Mouse (Mus musculus) kidney, adult 8-10 months (tissue): ENCODE results near the gene Rspo3.

Source experiments
- DNase-seq, 2 experiments: peaks; one replicate each; pipeline ENCODE4 v3.0.0; 2022

Rspo3 gene

GRCm38 (mm10) chr10:29535546-29536260 lies at the start of gene Rspo3:
Gene Rspo3, minus strand, starts transcription at chr10:29535867.
- DNase-seq: no peak

GRCm38 (mm10) chr10:29581940-29582339 lies 46.3 kb upstream of the Rspo3 start:
- no peak for DNase-seq

GRCm38 (mm10) chr10:29581476-29581875 lies 45.8 kb upstream of the Rspo3 start:
- no peak for DNase-seq

GRCm38 (mm10) chr10:29555983-29556382 lies 20.3 kb upstream of the Rspo3 start:
- DNase-seq: no peak

GRCm38 (mm10) chr10:29554365-29554764 lies 18.7 kb upstream of the Rspo3 start:
- DNase-seq: no peak

- DNase-seq: no peak
Observed at GRCm38 (mm10) chr10:29542982-29543381, 7.3 kb upstream of the Rspo3 start.

- DNase-seq: no peak
Observed at GRCm38 (mm10) chr10:29539516-29539915, 3.8 kb upstream of the Rspo3 start.

GRCm38 (mm10) chr10:29538791-29539190 lies 3.1 kb upstream of the Rspo3 start:
- DNase-seq: no peak

- DNase-seq: no peak
Observed at GRCm38 (mm10) chr10:29534830-29535227, 838 bp downstream of the Rspo3 start.

- DNase-seq: no peak
Observed at GRCm38 (mm10) chr10:29533846-29534829, 1.5 kb downstream of the Rspo3 start.

GRCm38 (mm10) chr10:29532821-29533715 lies 2.6 kb downstream of the Rspo3 start:
- peak; percentile 23 to 52 for DNase-seq

GRCm38 (mm10) chr10:29513563-29513962 lies 22.1 kb downstream of the Rspo3 start:
- no peak for DNase-seq

GRCm38 (mm10) chr10:29508167-29508566 lies 27.5 kb downstream of the Rspo3 start:
- no peak for DNase-seq

GRCm38 (mm10) chr10:29497205-29497822 lies 38.4 kb downstream of the Rspo3 start:
- DNase-seq: no peak

- DNase-seq: no peak
Observed at GRCm38 (mm10) chr10:29493996-29494395, 41.7 kb downstream of the Rspo3 start.

- no peak for DNase-seq
Observed at GRCm38 (mm10) chr10:29480945-29481344, 54.7 kb downstream of the Rspo3 start.

GRCm38 (mm10) chr10:29479401-29479800 lies 56.3 kb downstream of the Rspo3 start:
- DNase-seq: no peak

- no peak for DNase-seq
Observed at GRCm38 (mm10) chr10:29470454-29470853, 65.2 kb downstream of the Rspo3 start.

- no peak for DNase-seq
Observed at GRCm38 (mm10) chr10:29460100-29460499, 75.6 kb downstream of the Rspo3 start.

GRCm38 (mm10) chr10:29459632-29460031 lies 76.0 kb downstream of the Rspo3 start:
- DNase-seq: no peak

- DNase-seq: no peak
Observed at GRCm38 (mm10) chr10:29445076-29445475, 90.6 kb downstream of the Rspo3 start.

- no peak for DNase-seq
Observed at GRCm38 (mm10) chr10:29441297-29441696, 94.4 kb downstream of the Rspo3 start.
